Mouse (Mus musculus) embryo, embryonic 11.5 days (tissue): ENCODE measurements around the gene Pfkfb1.

Experiments
- DNase-seq: peaks from one replicate; pipeline ENCODE4 v3.0.0-alpha.2; 2012; ENCODE audit warnings: low read depth, low spot score

Pfkfb1 gene

DNA sequence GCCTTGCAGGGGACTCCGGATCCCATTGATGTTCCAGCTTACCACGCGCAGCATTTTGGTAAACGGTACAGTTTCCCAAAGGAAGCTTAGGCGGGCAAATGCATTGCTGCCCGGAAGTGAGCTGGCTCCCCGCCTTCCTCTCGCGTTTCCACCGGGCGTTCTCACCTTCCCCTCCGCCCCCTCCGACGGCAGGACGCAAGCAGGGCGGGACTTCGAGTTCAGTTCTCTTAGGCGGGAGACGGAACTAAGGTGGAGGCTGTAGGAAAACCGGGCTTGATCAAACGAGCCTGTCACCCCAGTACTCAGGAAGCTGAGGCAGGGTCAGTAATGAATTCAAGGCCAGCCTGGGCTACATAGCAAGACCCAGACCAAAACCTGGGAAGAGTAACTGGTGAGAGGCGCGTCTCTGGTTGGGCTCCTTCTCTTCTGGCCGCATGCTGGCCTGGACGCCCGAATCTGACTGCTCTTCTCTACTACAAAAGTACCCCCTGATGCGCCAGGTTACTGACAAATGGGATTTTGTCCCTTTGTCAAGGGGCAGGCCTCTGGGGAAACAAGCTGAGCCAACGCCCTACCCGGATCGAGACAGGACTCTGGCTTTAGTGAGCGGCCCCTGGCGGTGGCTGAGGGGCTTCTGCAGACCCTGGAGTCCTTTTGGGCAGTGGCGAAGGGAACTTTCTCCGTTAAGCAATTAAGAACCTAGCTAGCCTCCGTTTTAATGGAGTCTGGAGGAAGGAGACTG is at the start of gene Pfkfb1:
Gene Pfkfb1, plus strand, starts transcription at position 207 of the 742 bp plus-strand sequence.
- DNase-seq = peak; percentile 59

DNA sequence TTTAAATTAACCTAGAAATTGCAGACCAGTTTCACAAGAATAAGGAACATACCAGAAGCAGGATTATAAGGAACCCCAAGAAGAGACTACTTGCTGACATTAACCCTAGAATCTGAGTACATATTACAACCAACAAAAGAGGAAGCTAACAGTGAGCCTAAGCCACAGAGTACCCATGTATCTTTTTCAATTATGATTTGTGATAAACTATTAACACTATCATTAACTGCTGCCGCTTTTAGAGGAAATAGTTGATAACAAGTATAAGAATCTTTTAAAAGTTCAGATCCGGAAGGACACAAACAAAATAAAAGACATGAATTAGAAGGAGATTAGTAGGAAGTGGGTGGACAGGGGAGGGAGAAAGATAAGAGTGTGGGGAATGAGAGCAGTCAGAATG is 47.9 kb upstream of the Pfkfb1 start:
- DNase-seq = no peak

DNA sequence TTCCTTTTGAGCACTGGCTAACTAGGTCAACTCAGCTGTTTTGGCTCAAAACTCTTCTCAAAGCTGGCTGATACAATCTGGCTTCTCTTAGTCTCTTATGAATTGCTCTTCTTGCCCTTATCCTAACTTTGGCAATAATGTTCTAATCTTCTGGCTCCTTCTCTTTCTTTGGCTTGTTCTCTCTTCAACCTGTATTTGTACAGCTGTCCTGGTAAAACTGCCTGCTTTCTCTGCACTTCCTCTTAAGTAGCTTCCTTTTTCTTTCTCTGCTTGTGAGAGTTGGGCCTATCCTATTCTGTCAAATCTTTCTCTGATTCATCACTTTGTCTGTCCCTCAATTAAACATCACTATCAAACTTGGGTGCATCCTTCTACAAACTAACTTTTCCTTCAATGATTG is 46.3 kb upstream of the Pfkfb1 start:
- no peak for DNase-seq

DNA sequence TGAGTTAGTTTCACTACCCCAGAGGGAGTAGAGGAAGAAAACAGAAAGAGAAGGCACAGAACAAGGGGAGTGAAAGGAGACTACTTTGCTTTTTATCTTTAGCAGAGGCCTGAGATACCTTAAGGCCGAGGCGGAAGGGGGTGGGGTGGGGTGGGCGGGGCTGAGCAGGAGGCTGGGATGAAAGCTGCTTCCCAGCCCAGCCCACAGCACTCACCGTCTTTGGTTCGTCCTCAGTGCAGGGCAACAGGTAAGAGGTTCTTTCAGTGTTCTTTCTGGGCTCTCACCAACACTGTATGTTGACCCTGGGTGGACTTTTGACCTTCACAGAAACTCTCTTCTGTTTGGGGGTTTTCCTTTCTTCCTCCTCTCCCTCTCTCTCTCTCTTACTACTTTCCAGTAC is 40.8 kb upstream of the Pfkfb1 start, which contains the start of gene Alas2:
Gene Alas2, plus strand, starts transcription at position 137 of the 400 bp plus-strand sequence.
- no peak for DNase-seq

DNA sequence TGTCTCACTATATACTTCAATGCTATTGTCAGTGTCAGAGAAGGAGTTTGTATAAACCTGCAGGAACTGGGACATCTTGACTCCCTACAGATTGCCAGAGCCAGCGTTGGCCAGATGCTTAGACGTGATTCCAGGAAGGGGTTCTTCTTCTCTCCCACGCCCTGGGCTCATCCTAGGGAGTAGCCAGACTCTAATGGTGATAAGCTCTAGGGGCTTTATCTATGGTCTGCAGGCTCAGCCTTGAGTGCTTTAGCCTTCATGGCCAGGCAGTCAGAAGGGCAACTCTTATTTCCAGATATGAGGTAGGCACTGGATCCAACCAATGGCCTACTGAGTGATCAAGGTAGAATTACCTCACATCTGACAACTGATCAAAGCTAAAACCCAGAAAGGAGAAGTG is 38.4 kb upstream of the Pfkfb1 start:
- DNase-seq = no peak

DNA sequence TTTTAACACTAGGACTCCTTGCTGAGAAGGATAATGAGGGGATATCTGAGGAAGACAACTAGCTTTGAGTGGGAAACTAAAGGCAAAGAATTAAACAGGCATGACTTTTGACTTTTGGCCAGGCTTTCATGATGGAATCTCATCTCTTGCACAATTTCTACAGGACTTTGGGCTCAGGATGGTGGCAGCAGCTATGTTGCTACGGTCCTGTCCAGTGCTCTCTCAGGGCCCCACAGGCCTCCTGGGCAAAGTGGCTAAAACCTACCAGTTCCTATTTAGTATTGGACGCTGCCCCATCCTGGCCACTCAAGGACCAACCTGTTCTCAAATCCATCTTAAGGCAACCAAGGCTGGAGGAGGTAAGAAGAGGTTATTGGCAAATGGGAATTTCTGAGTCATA is 36.0 kb upstream of the Pfkfb1 start:
- DNase-seq = no peak

DNA sequence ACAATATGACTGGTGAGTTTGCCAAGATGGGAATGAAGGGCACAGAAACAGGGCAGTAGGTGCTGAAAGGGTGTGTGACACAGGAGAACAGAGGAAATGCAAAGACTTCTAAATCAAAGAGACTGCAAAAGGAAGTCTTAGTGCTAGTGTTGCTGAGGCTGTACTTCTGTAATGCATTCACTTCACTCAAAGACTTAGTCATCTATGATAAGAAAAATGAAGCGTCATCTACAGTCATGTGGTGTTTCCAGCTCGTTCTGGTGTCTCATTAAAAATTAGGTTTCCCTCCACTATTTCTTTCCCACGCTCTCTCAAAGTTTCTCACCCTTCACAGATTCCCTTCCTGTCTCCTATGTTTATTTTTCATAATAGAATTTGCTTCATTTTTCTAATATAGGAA is 34.0 kb upstream of the Pfkfb1 start:
- no peak for DNase-seq

DNA sequence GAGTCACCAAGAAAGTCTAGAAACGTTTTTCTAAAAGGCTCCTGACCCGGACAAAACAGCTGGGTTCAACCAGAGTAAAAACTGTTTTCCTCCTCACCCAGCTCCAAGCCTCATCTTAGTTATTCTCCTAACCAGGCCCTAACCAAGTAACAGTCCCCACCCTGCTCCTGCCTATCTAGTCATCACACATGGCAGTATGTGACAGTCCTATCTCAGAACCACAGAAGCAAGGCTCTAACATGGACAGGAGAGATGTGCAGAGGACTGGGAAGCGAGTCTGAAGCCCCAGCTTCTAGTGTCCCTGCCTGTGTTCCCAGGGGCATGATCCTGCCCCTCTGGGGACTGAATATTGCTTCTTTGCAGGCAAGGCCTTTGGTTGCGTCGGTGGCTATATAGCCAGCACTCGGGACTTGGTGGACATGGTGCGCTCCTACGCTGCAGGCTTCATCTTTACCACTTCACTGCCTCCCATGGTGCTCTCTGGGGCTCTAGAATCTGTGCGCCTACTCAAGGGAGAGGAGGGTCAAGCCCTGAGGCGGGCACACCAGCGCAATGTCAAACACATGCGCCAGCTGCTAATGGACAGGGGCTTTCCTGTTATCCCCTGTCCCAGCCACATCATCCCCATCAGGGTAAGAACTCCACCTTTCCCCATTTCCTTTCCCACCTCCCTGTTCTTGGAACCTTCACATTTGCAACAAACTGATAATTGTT is 23.2 kb upstream of the Pfkfb1 start:
- DNase-seq = no peak

DNA sequence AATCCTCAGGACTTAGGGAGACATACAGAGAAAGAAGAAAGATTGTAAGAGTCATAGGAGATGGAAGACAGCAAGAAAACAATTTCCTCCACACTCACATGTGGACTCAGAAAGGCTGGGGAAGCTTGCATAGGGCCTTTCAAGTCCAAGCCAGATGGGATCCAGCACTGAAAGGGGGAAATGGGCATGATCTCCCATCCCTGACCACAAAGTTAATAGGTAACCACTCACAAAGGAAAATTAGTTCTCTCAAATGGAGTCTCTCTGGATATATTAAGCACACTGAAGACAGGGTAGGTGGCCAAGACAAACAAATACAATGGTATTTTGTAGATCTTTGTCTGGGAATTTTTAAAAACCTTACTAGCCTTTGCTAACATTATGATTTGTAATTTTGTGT is 6.1 kb upstream of the Pfkfb1 start:
- no peak for DNase-seq

DNA sequence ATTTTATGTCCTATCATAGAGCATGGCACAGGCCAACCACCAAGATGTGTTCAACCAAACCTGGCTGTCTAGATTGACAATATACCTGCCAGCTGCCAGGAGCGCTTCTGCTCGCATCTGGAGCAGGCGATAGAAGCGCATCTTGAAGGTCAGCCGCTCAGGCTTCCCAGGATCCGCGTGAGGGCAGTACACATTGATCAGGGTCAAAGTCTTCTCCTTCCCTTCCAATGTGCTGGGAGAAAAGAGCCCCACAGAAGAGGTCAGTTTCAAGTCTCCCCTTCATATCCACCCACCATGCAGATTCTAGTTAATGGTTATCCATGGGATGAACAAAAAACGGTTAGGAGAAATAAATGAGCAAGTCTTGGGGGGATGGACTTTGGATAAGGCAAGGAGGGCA is 2.9 kb upstream of the Pfkfb1 start:
- no peak for DNase-seq

DNA sequence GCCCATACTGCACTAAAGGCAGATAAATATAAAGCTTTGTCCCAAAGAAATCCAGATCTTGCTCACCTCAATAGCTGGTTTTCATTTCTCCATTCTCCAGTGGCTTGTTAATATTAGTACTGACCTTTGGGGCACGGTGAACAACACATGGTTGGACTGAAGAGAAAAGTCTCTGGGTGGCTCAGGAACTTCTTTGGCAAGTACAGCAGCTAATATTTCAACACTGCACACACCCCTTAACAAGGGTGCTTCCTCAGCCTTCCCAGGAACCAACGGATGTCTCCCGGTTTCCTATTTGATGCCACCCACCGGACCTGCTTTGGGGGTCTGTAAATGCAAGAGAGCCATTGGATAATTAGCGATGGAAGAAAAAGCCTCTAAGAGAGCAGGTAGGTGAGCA is 1.7 kb downstream of the Pfkfb1 start, which contains the start of gene Apex2:
Gene Apex2, minus strand, starts transcription at position 173 of the 400 bp plus-strand sequence.
- no peak for DNase-seq

DNA sequence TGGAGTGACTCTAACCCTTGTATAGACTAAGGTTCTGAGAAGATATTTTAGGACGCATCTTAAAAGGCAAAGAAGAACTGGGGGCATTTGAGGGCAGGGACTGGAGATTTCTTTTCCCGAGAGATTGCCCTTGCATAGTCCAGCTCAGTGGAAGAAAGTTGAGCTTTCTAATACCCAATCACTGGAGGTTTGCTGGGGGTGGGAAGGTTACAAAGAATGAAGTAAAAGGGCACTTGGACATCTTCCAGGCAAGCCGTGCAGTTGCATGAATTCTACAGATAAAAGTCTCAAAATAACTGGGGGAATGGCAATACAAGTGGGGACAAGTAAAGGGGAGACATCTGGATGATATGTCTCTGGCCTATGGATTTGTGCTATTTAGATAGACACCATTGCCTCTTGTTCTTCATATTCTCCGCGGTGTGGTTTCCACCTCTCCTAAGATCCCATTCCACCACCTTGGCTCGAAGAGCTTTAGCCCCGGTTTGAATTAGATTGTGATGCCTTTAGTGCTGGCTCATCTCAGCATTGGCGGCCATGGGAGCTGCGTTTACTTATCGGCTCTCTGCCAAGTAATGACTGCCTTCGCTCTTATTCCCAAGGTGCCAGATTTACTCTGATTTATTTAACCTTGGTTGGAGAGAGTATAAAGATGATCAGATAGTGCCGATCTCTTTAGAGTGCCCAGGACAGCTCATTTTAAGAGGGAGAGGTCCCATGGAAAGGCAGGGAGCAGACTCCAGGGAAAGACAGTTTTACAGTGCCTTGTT is 5.4 kb downstream of the Pfkfb1 start:
- no peak for DNase-seq

DNA sequence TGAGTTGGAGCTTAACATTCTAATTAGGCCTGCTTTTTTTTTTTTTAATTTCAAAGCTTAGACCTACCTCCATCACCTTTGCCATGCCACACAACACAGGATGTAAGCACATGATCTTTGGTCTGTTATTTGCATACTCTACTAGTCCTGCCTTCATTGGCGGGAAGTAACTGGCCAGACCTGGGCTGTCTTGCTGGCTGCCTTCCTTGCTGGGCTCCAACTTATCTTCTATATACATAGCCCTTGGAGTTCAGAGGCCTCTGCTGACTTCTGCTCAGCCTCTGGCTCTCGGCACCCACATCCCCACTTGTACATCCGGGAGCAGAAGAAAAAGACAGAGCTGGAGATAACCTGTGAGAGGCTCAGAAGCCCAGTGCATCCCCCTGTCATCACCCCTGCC is 6.1 kb downstream of the Pfkfb1 start:
- no peak for DNase-seq

DNA sequence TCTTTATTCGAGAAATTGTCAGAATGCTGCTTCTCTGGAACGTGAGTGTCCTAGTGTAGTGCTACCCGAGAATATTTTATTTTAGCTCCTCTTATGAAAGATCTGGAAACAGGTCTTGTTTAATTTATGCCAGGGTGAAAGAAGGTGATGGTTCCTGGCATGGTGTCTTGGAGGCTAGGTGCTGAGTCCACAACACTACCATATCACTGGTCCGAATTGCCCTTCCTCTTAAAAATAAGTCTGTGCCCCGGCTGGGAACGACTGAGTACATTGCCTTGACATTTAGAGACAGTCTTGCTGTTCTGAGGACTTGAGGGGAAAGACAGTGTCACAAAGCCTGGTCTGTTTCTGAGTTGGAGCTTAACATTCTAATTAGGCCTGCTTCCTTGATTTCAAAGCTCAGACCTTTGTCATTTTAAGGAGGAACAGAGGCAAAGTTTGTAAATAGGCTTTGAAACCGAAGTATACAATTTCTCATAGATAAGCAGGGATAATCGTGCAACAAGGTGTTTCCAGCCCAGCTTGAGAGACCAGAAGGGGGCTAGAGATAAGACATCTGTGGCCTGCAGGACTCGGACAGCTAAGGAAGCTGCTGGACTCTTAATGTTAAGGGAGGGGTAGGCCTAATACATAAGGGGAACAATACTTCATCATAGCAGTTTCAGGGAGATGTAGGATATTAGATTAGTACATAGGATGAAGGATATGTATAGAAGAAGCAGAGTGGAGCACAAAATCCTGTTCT is 7.2 kb downstream of the Pfkfb1 start:
- DNase-seq = no peak

DNA sequence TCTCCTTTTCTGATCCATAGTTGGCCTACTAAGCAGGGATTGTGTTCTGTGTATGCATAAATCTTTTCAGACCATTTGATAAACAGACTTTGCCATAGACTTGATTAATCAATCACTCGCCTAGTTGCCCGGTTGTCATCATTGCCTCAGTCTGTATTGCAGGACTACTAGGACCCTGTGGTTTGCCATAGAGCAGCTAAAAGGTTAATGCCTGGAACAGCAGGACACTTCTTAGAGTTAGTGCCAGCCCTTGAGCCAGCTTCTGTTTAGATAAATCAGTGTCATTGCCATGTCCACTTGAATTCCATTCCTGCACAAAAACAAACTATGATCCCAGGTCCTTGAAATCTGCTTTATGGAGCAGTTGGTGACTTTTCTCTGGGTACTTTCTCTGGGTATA is 10.9 kb downstream of the Pfkfb1 start:
- DNase-seq = no peak

DNA sequence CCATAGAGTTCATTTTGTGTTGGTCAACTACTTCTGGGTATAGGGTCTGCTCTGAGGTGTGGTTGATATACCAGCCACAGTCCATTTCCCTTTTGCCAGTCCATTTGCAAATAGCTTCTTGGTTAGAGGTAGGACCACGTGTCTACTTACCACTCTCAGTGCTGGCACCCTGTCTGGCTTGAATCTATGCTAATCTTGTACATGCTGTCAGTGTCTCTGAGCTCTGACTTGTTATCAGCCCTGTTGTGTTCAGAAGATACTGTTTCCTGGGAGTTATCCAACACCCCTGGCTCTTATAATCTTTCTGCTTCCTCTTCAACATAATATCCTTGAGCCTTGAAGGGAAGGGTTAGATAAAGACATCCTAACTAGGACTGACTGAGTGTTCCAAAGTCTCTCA is 48.4 kb downstream of the Pfkfb1 start:
- no peak for DNase-seq

DNA sequence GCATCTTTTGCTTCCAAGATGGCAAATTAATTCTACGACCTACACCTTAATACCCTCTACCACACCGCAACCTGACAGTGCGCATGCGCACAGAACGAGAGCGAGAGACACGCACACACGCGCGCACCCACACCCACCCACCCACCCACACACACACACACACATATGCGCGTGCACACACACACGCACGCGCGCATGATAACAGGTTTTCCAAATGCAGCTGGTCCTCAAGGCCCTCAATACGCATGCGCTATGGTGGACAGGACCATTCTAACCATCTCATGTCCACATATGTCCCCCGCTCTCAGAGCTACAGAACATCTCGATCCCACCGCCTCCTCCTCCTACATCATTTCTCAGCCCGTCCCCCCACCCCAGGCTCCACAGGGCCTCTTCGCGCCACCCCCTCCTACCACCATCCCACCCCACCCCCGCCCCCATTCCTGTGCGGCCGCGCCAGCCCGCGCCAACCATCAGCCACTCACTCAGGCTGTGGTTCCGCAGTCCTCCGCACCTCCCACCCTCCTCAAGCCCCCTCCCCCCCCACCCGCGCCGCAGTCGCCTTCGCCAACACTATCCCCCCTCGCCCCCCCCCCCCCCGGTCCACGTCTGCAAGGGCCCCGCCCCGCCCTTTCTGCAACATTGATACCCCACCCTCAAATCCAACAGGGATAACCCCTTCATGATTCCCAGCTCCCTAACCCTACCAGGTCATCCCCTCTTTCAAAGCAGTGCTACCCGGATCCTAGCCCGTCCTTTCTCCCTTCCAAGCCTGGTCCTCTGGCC is 68.3 kb downstream of the Pfkfb1 start:
- DNase-seq = no peak

DNA sequence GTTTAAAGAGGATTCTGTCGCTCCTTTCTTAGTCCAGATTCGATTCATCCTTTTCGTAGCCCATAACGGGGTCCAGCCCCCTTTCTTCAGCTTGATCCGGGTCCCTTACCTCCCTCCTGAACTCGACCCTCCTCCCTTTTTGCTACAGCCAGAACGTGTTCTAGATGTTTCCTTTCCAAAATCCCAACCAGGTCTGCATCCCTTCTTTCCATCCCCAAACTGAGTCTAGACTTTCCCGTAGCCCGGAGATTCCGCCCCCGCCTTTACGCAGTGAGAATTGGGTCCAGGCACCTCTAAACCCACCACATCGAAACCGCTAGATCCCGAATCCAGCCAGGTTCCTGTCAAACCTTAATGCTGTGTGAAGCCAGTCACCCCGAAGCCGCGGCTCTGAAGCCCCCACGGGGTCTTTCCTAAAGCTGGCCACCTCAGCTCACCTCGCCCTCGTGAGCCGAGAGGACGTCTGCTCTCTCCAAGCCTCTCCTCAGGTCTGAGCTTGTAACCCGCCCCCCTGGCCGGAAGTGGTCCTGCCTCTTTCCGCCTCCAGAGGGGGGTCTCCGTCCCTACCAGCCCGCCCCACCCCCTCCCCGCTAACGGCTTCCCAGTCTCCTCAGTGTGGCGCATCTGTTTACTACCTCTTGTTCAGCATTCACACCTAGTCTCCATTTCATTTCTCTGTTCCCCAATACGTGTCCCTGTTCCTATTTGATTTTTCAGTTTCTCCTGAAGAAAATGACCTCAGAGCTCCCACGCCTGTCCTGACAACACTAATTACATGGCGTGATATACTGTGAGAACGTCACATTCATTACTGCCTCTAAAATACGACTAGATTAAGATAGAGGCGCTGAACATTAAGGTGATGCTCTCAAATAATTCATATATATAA is 69.1 kb downstream of the Pfkfb1 start, which contains the start of gene Tro:
Gene Tro, minus strand, starts transcription at position 676 of the 889 bp plus-strand sequence.
- DNase-seq = peak; percentile 54

DNA sequence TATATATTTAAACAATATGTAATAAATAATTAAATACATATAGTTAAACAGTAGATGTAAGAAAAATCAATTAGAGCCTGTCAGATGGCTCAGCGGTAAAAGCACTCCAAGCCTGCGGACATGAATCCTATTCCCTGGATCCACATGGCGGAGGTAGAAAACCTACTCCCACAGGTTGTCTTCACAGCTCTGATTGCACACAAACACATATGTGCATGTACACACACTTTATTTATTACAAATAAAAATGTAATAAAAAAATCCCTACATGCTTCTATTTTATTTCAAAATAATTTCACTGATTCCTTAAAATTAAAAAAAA is 69.7 kb downstream of the Pfkfb1 start:
- no peak for DNase-seq

DNA sequence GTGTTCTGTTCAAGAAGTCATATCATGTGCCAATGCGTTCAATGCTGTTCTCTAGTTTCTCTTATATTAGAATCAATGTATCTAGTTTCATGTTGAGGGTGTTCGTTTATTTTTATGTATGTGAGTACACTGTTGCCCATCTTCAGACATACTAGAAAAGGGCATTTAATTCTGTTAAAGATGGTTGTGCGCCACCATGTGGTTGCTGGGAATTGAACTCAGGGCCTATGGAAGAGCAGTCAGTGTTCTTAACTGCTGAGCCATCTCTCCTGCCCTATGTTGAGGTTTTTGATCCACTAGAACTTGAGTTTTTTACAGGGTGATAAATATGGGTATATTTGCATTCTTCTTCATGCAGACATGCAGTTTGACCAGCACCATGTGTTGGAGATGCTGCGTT is 74.8 kb downstream of the Pfkfb1 start:
- no peak for DNase-seq
